Mouse (Mus musculus): Measurements from ENCODE around the gene Entpd6. TPM values are rescaled to one million over a fixed set of nuclear protein-coding genes. Genes with fewer than 3 reads are reported as not detected.

Gene Entpd6
- polyA plus RNA-seq, 1 experiment from 2014 or later = 30.3 TPM

Other genes with a start within 250 kb of the Entpd6 start
- 0.20 and 0.28 TPM in 2 replicates for gene Cst7, start 178.6 kb upstream of the Entpd6 start, polyA plus RNA-seq (2016; fragmentation: Nextera tagmentation; extraction: Ambion mirVana)
- 41.6 and 42.7 TPM in 2 replicates for gene Apmap, start 140.5 kb upstream of the Entpd6 start, polyA plus RNA-seq (2016; fragmentation: Nextera tagmentation; extraction: Ambion mirVana)
- gene Acss1, start 80.5 kb upstream of the Entpd6 start, polyA plus RNA-seq (2016; fragmentation: Nextera tagmentation; extraction: Ambion mirVana) = 22.8 and 23.5 TPM in 2 replicates
- 0.51 and 0.63 TPM in 2 replicates for gene Vsx1, start 59.7 kb upstream of the Entpd6 start, polyA plus RNA-seq (2016; fragmentation: Nextera tagmentation; extraction: Ambion mirVana)
- 80.5 and 80.6 TPM in 2 replicates for gene Pygb, start 37.7 kb downstream of the Entpd6 start, polyA plus RNA-seq (2016; fragmentation: Nextera tagmentation; extraction: Ambion mirVana)
- gene Abhd12, start 155.7 kb downstream of the Entpd6 start, polyA plus RNA-seq (2016; fragmentation: Nextera tagmentation; extraction: Ambion mirVana) = 76.5 and 77.8 TPM in 2 replicates
- 40.0 and 40.3 TPM in 2 replicates for gene Gins1, start 156.4 kb downstream of the Entpd6 start, polyA plus RNA-seq (2016; fragmentation: Nextera tagmentation; extraction: Ambion mirVana)

Measured in neural tube, embryonic 12.5 days (tissue).